In the genomic region with DNA sequence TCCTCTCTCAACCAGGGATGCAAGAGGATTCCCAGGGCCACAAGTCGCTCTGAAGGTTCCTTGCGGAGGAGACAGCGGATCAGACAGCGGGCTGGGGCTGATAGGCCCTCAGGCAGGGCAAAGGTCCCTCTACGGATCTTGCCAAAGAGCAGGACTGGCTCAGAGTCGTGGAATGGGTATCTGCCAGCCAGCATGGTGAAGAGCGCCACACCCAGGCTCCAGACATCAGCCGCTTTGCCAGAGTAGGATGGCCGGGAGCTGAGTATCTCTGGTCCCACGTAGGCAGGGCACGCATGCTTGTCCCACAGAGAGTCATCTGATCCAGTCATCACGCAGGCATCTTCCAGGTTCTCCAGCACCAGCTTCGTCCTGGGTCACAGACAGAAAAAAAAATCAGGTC, we compare ENCODE assay signal across 15 mouse cellular contexts. TPM values are rescaled to one million over a fixed set of nuclear protein-coding genes. Genes with fewer than 3 reads are reported as not detected.
"Had no signal": no experiment of that assay in that cellular context is flagged by ENCODE, and none has a peak within 500 bp of the region (broad histone marks: within the 10 kb centered on the region; RNA-seq: fewer than 3 reads in every experiment).

No protein-coding gene starts in this region.

- DNase-seq: kidney, adult 18-20 months; kidney, postnatal 10 days; kidney, postnatal 4 days; left cerebral cortex, postnatal 4 days; lung, embryonic 14.5 days; right cerebral cortex, adult 18-20 months; right cerebral cortex, postnatal 25 days; thymus, postnatal 4 days had no signal

- H3K9ac ChIP-seq: limb, embryonic 13.5 days; liver, embryonic 12.5 days; lung, embryonic 14.5 days; midbrain, embryonic 12.5 days had no signal

- ATAC-seq: liver, embryonic 12.5 days; midbrain, embryonic 16.5 days had no signal

- H3K27ac ChIP-seq: layer of hippocampus, adult 2 months; limb, embryonic 13.5 days; liver, embryonic 12.5 days; midbrain, embryonic 12.5 days; stomach, postnatal 0 days had no signal

- H3K36me3 ChIP-seq: limb, embryonic 13.5 days; midbrain, embryonic 12.5 days had no signal

- H3K4me2 ChIP-seq: limb, embryonic 13.5 days; liver, embryonic 12.5 days; lung, embryonic 14.5 days; midbrain, embryonic 12.5 days had no signal

- H3K4me3 ChIP-seq: layer of hippocampus, adult 2 months; limb, embryonic 13.5 days; liver, embryonic 12.5 days; midbrain, embryonic 12.5 days had no signal

- H3K9me3 ChIP-seq: limb, embryonic 13.5 days; liver, embryonic 12.5 days; midbrain, embryonic 12.5 days had no signal

RNA-seq across cellular contexts. Expression of a gene that starts 38.1 kb away (rescaled TPM):
- polyA plus RNA-seq: liver, embryonic 16.5 days; lung, embryonic 14.5 days had no signal
